Mouse (Mus musculus) cortical plate, adult 2 months (tissue): ENCODE data around the gene Zfp354b.

Experiments used
- CTCF ChIP-seq: fragments of 200-500 bp; IDR thresholded peaks from 2 replicates; pipeline ENCODE4 v1.5.1; 2011; ENCODE audit warnings: mild to moderate bottlenecking, control low read depth, low read length; ENCODE audit not compliant: insufficient read depth; ENCODE audit errors: extremely low read depth
- POLR2A ChIP-seq: fragments of 200-500 bp; IDR thresholded peaks from 2 replicates; pipeline ENCODE4 v1.6.1; 2011; ENCODE audit warnings: mild to moderate bottlenecking, low read length, control low read depth; ENCODE audit not compliant: insufficient read depth; ENCODE audit errors: extremely low read depth

DNA sequence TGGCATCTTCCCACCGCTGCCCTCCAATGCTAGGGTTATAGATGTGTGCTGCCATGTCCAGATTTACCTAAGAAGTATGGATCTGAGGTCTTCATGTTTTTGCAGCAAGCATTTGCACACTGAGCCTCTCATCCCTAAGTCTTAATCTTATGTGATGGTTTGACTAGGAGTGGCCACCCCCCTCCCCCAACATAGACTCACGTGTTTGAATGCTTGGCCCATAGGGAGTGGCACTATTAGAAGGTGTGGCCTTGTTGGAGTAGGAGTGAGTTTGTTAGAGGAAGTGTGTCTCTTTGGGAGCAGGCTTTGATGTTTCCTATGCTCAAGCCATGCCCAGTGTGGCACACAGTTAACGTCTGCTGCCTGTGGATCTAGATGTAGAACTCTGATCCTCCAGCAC lies 52.8 kb downstream of the Zfp354b start:
- TF ChIP-seq CTCF (no peak), POLR2A (no peak)
